Mouse (Mus musculus) T-helper 1 cell (primary cell): ENCODE measurements around the gene Txndc12.

Experiments used
- in situ Hi-C: fragments of 300-600 bp; cut with MboI, MseI; formaldehyde crosslinking; loops from one replicate; pipeline ENCODE4 v1.15.1; 2025; ENCODE audit warnings: high pct_unique_total_duplicates

Txndc12 gene

GRCm38 (mm10) chr4:108845824-108846569 is 11.6 kb downstream of the Txndc12 start:
- in situ Hi-C loops = no loop called here

- in situ Hi-C loops = no loop called here
These were observed 13.5 kb downstream of the Txndc12 start, which contains the start of gene Kti12 for GRCm38 (mm10) chr4:108847715-108848504. Kti12 (plus strand) TSS chr4:108847785.

- in situ Hi-C loops = no loop called here
These were observed 14.1 kb downstream of the Txndc12 start, which contains the start of gene A730015C16Rik for GRCm38 (mm10) chr4:108848505-108848848. A730015C16Rik (minus strand) TSS chr4:108848619.

- in situ Hi-C loops = no loop called here
These were observed 32.4 kb downstream of the Txndc12 start for GRCm38 (mm10) chr4:108866806-108867205.

- in situ Hi-C loops = loop anchor here (5.0 kb wide), 2 partner anchors 107 to 297 kb away; no protein-coding TSS in a partner anchor
These were observed 35.5 kb downstream of the Txndc12 start for GRCm38 (mm10) chr4:108869730-108870374.

GRCm38 (mm10) chr4:108873746-108874145 is 39.3 kb downstream of the Txndc12 start:
- in situ Hi-C loops = loop anchor here (5.0 kb wide), 2 partner anchors 104 to 294 kb away; no protein-coding TSS in a partner anchor

GRCm38 (mm10) chr4:108877901-108878300 is 43.5 kb downstream of the Txndc12 start:
- in situ Hi-C loops = no loop called here

- in situ Hi-C loops = no loop called here
These were observed 44.8 kb downstream of the Txndc12 start, which contains the start of gene Rab3b for GRCm38 (mm10) chr4:108878963-108879822. Rab3b (plus strand) TSS chr4:108879063.

- in situ Hi-C loops = no loop called here
These were observed 49.4 kb downstream of the Txndc12 start for GRCm38 (mm10) chr4:108883815-108884214.

- in situ Hi-C loops = no loop called here
These were observed 53.1 kb downstream of the Txndc12 start for GRCm38 (mm10) chr4:108887456-108887855.

GRCm38 (mm10) chr4:108890876-108891275 is 56.5 kb downstream of the Txndc12 start:
- in situ Hi-C loops = loop anchor here (10.0 kb wide), 1 partner anchor 456 kb away; no protein-coding TSS in a partner anchor

GRCm38 (mm10) chr4:108900421-108900820 is 66.0 kb downstream of the Txndc12 start:
- in situ Hi-C loops = no loop called here

GRCm38 (mm10) chr4:108902886-108903285 is 68.5 kb downstream of the Txndc12 start:
- in situ Hi-C loops = no loop called here

- in situ Hi-C loops = no loop called here
These were observed 68.9 kb downstream of the Txndc12 start for GRCm38 (mm10) chr4:108903346-108903745.

GRCm38 (mm10) chr4:108904076-108904475 is 69.7 kb downstream of the Txndc12 start:
- in situ Hi-C loops = no loop called here

GRCm38 (mm10) chr4:108904790-108905189 is 70.4 kb downstream of the Txndc12 start:
- in situ Hi-C loops = no loop called here

GRCm38 (mm10) chr4:108905859-108906258 is 71.5 kb downstream of the Txndc12 start:
- in situ Hi-C loops = no loop called here

- in situ Hi-C loops = no loop called here
These were observed 73.1 kb downstream of the Txndc12 start for GRCm38 (mm10) chr4:108907475-108907874.

GRCm38 (mm10) chr4:108909872-108910425 is 75.5 kb downstream of the Txndc12 start:
- in situ Hi-C loops = no loop called here
